Comparison of ENCODE assay signal across 7 mouse cellular contexts in genomic region chr11:5837251-5838246, GRCm38 (mm10). TPM values are rescaled to one million over a fixed set of nuclear protein-coding genes. Genes with fewer than 3 reads are reported as not detected.
A peak's percentile ranks its signal among the peaks of the same experiment; 100 is the strongest.
DNase-seq lines count a peak whose midpoint lies in the region; ATAC-seq lines count a peak whose summit lies in the region.

Gene Polm, minus strand, starts transcription at chr11:5838016.

- H3K4me2 ChIP-seq in intestine, embryonic 16.5 days (ENCODE audit: low read depth, low read length), result peak within 1 kb of the TSS; percentile 92
- H3K4me2 ChIP-seq in midbrain, embryonic 11.5 days, result peak within 1 kb of the TSS; percentile 87

- intact Hi-C loops in left cerebral cortex, postnatal 36 days (cut with DNase I), result loop anchor here (5.0 kb wide), 2 partner anchors 40 to 50 kb away; partner anchors contain the start of genes Dbnl and Pold2

- under 1% methylated on average over 63 of the region's 63 CpGs for WGBS in intestine, embryonic 16.5 days
- WGBS in midbrain, embryonic 11.5 days, result under 1% methylated on average over 63 of the region's 63 CpGs

- peaks cover 4% of the 10 kb centered on the region for H3K4me1 ChIP-seq in intestine, embryonic 16.5 days (ENCODE audit: control insufficient read depth, insufficient read depth, low read length)
- 0 out of 2 replicates have a peak, but pooled peaks cover 3% of the 10 kb centered on the region for H3K4me1 ChIP-seq in midbrain, embryonic 11.5 days (ENCODE audit: control insufficient read depth, insufficient read depth, low read length)

- H3K9me3 ChIP-seq in intestine, embryonic 16.5 days (ENCODE audit: control insufficient read depth, low read length), result no peaks in the 10 kb centered on the region
- no peaks in the 10 kb centered on the region for H3K9me3 ChIP-seq in midbrain, embryonic 11.5 days (ENCODE audit: control insufficient read depth, low read length)

- peaks cover 6% of the 10 kb centered on the region; the same call in 1 of the 2 replicates for H3K36me3 ChIP-seq in intestine, embryonic 16.5 days (ENCODE audit: control insufficient read depth, insufficient read depth, low read length)
- H3K36me3 ChIP-seq in midbrain, embryonic 11.5 days (ENCODE audit: control insufficient read depth, insufficient read depth, low read length), result no peaks in the 10 kb centered on the region

- H3K27me3 ChIP-seq in intestine, embryonic 16.5 days (replicated peaks; ENCODE audit: control insufficient read depth, insufficient read depth, low read length), result no peaks in the 10 kb centered on the region
- no peaks in the 10 kb centered on the region for H3K27me3 ChIP-seq in midbrain, embryonic 11.5 days (ENCODE audit: control insufficient read depth, insufficient read depth, low read length)

- H3K27ac ChIP-seq in intestine, embryonic 16.5 days (ENCODE audit: low read length), result peak within 1 kb of the TSS; percentile 95
- H3K27ac ChIP-seq in midbrain, embryonic 11.5 days (ENCODE audit: low read depth, low read length), result peak within 1 kb of the TSS; percentile 26; the same call in 1 of the 2 replicates

- H3K4me3 ChIP-seq in intestine, embryonic 16.5 days (ENCODE audit: low read length), result peak within 1 kb of the TSS; percentile 90
- H3K4me3 ChIP-seq in midbrain, embryonic 11.5 days (ENCODE audit: low read depth, low read length), result peak within 1 kb of the TSS; percentile 73

- ATAC-seq in intestine, embryonic 16.5 days, result peak; percentile 96
- peak; percentile 97 for ATAC-seq in midbrain, embryonic 11.5 days (ENCODE audit: low FRiP score)

- DNase-seq in adrenal gland, adult 8-10 months, result peak; percentile 90
- peak; percentile 94 for DNase-seq in embryo, embryonic 9.5 days (ENCODE audit: extremely low spot score)
- DNase-seq in gastrocnemius, postnatal 4 days (ENCODE audit: low spot score in 2 of 2), result peak; percentile 85 to 92
- peak; percentile 83 to 85 for DNase-seq in left cerebral cortex, postnatal 36 days (ENCODE audit: low spot score in 2 of 2)
- peak; percentile 99 for DNase-seq in midbrain, embryonic 11.5 days (ENCODE audit: low spot score, missing footprints)
- DNase-seq in skeletal muscle tissue, adult 2 months (ENCODE audit: low read depth, low spot score), result peak; percentile 91

- H3K9ac ChIP-seq in intestine, embryonic 16.5 days (ENCODE audit: low read depth, low read length), result peak within 1 kb of the TSS; percentile 91
- H3K9ac ChIP-seq in midbrain, embryonic 11.5 days (ENCODE audit: low read length), result peak within 1 kb of the TSS; percentile 77

RNA-seq across cellular contexts. Expression of gene Polm, which starts in this region (rescaled TPM):
- total RNA-seq in adrenal gland, adult 8-10 months (2022), result 10 to 100 TPM in 2 of 4 experiments, 1 to 10 TPM in 2; 8.0 to 14.7 (median 11.5) TPM
- 1 to 10 TPM; 8.4 to 8.9 TPM for total RNA-seq in gastrocnemius, postnatal 4 days (2021)
- 12.5 and 13.3 TPM in 2 replicates for polyA plus RNA-seq in intestine, embryonic 16.5 days (2015; fragmentation: Nextera tagmentation; extraction: Ambion mirVana)
- total RNA-seq in left cerebral cortex, postnatal 36 days (2021), result 10 to 100 TPM in 1 of 2 experiments, 1 to 10 TPM in 1; 8.9 to 13.7 TPM
- 7.1 and 7.3 TPM in 2 replicates for polyA plus RNA-seq in midbrain, embryonic 11.5 days (2014; fragmentation: Nextera tagmentation; extraction: Ambion mirVana)

Comparison
In these comparisons a context has a peak if more than half of its experiments do, and no peak if none do; other contexts are left out.
1. Peak in every context shown above with its lines: DNase-seq, ATAC-seq, H3K4me3 ChIP-seq and H3K27ac ChIP-seq.